Mouse (Mus musculus): ENCODE results near the gene Tmem45a.

Tmem45a gene

GRCm38 (mm10) chr16:56795481-56796139 lies 90.4 kb downstream of the Tmem45a start, which contains the start of gene Adgrg7:
Adgrg7 (minus strand) TSS chr16:56795855.
- DNase-seq (ENCODE audit: low spot score) = no peak

GRCm38 (mm10) chr16:56794383-56795144 lies 91.4 kb downstream of the Tmem45a start:
- DNase-seq (ENCODE audit: low spot score) = no peak

GRCm38 (mm10) chr16:56793778-56794177 lies 92.2 kb downstream of the Tmem45a start:
- no peak for DNase-seq (ENCODE audit: low spot score)

- DNase-seq (ENCODE audit: low spot score) = no peak
Observed at GRCm38 (mm10) chr16:56785943-56786342, 100.0 kb downstream of the Tmem45a start.

GRCm38 (mm10) chr16:56771163-56772105 lies 114.5 kb downstream of the Tmem45a start:
- DNase-seq (ENCODE audit: low spot score) = no peak
